Mouse (Mus musculus) left cerebral cortex, postnatal 4 days (tissue): ENCODE results near the gene Iffo1. TPM values are rescaled to one million over a fixed set of nuclear protein-coding genes. Genes with fewer than 3 reads are reported as not detected.
"Not testable (repeated sequence)": the region's sequence is repeated elsewhere in the genome, so short reads cannot be mapped to it uniquely, and the experiment has no call there.

Experiments
- DNase-seq: peaks from one replicate; pipeline ENCODE4 v3.0.0-alpha.2; 2022
- intact Hi-C: fragments of 180-260 bp; cut with DNase I; formaldehyde crosslinking; loops from one replicate; pipeline ENCODE4 v1.15.1; 2025
- total RNA-seq, 2 experiments: library from RNA; stranded (reverse); gene quantifications; 2 replicates each; pipeline ENCODE4 v1.2.3; 2021

Iffo1 gene
- total RNA-seq, 2 experiments from 2014 or later = 27.0 to 28.3 TPM

DNA sequence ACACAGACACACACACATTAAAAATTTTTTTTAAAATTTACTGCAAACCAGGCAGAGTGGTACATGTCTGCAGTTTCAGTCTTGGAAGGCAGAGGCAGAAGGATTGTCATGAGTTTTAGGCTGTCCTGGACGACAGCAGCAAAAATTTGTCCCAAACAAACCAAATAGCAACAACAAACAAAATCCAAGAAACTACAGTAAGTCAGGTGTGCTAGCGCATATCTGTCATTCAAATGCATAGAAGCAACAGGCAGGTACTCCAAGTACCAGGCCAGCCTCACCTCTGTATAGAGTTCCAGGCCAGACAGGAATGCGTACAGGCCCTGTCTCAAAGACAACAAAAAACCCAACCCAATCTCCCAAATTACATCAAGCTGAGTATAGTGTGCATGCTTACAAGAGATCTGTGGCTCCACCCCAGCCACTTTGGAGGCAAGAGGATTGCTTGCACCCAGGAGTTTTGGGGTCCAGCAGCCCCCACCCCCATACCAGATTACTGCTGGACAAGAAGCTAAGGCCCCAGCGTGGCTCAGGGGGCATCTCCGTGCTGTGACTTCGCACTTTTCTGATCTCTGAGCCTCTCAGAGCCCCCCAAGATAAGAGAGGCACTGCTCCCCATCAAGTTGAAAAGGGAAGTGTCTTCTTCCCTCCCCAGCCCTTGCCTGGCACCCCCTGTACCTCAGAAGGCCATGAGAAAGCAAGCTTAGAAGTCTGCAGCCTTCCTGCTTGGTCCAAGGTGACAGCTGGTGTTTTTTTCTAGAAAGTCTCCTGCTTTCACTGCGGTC, 14.9 kb downstream of the Iffo1 start:
- intact Hi-C loops = loop anchor here (5.0 kb wide), 1 partner anchor 112 kb away; no protein-coding TSS in a partner anchor

DNA sequence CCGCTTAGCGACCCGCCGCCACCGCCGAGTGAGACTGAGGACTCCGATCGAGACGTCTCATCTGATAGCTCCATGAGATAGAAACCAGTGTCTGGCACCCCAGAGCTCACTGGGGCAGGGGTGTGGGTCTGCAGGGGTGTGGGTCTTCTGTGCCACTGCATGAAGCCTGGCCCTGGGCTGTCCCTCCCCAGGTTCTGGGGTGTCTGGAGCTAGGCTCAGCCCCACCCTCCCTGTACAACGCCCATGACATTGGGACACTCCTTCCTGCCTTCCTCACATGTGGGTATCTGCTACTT, 15.5 kb downstream of the Iffo1 start:
- no peak for DNase-seq
- intact Hi-C loops = loop anchor here (5.0 kb wide), 1 partner anchor 112 kb away; no protein-coding TSS in a partner anchor

More for the DNA sequence above, 14.9 kb downstream of the Iffo1 start:
- DNase-seq = no peak

DNA sequence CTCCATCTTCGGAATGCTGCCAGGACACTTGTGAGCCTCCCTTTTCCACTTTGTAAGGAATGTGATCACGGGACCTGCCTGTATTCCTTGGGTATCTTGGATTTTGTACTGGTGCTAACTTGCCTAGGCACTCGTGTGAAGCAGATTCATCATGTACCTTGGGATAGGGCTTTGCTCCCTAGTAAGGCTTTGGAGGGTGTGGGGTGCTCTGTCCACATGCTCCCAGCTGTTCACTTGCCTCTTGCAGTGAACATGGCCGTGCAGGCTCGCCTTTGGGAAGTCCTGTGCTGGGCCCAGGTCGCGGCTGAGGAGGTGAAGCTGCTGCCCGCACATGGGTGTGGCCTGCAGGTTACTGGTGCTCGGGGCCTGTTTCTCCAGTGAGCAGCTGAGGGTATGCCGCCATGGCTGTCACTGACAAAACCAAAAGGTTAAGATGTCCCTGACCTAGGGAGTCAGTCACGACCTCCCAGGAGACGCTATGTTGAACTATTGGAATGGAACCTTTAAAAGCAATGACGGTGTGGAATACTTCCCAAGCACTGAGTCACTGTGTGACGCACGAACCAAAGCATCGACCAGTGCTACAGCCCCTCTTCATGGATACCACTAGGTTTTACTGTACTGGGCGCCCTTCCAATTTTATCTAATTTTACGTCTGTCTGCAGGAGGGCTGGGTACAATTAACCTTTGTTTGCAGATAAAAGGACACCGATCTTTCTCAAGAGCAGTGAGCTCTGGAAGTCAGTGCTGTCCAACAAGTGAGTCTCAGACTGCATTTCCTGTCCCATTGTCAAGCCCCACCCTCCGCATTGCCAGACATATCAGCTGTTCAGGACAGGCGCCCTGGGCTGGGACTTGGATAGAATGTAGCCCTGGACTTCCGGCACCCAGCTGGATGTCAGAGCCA, 16.1 kb downstream of the Iffo1 start:
- intact Hi-C loops = loop anchor here (5.0 kb wide), 1 partner anchor 111 kb away; no protein-coding TSS in a partner anchor
- DNase-seq = peak; percentile 28

DNA sequence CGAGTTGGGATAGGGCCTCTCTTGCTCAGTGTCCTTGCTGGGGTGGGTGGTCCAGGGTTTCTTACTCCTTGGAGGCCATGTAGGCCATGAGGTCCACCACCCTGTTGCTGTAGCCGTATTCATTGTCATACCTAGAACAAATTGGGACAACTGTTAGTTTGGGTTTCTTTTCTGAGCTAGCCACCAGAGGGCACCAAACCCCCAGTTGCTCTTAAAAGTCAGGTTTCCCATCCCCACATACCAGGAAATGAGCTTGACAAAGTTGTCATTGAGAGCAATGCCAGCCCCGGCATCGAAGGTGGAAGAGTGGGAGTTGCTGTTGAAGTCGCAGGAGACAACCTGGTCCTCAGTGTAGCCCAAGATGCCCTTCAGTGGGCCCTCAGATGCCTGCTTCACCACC, 16.9 kb downstream of the Iffo1 start:
- intact Hi-C loops = loop anchor here (5.0 kb wide), 1 partner anchor 110 kb away; no protein-coding TSS in a partner anchor
- DNase-seq = peak; percentile 72

DNA sequence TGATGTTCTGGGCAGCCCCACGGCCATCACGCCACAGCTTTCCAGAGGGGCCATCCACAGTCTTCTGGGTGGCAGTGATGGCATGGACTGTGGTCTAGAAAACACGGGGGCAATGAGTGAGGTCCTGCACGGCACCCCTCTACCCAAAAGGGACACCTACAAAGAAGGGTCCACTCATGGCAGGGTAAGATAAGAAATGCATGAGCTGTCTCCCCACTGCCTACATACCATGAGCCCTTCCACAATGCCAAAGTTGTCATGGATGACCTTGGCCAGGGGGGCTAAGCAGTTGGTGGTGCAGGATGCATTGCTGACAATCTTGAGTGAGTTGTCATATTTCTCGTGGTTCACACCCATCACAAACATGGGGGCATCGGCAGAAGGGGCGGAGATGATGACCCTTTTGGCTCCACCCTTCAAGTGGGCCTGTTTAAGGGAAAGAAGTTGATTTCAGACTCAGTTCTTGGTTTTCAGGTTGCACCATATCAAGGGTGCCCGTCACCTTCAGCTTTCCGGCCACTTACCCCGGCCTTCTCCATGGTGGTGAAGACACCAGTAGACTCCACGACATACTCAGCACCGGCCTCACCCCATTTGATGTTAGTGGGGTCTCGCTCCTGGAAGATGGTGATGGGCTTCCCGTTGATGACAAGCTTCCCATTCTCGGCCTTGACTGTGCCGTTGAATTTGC, 17.7 kb downstream of the Iffo1 start:
- not testable (repeated sequence) for DNase-seq
- intact Hi-C loops = loop anchor here (5.0 kb wide), 1 partner anchor 110 kb away; no protein-coding TSS in a partner anchor

DNA sequence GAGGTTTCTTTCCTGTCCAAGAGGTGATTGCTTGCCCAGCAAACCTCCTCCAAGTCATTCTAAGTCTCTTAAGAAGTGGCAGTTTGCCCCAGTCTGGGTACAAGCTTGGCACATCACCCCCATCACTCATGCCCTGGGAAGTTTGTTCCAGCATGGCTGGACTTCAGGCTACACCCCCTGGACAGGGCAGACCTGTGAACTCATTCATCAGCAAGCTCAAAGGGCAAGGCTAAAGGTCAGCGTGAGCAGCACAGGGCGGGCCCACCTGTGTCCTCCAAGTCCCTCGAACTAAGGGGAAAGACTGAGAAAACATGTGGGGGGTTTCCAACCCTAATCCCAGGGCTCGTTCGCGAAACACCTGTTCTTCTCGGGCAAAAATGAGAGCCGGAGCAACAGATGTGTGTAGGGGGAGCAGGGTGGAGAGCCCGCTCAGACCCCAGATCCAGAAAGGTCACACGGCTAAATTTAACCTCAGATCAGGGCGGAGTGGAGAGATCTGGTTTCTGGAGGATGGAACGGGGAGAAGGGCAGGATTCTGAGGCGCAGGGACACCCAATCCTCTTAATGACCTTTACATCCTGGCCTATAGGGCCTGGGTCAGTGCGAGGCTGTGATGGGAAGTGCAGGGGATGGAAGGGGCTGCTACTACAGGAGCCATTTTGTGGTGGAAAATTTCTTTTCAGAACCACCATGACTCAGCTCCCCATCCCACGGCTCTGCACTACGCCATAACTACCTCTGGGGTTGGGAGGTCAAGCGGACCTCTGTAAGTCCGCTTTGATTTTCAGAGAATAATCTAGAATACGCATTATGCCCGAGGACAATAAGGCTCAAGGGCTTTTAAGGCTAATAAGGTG, 19.0 kb downstream of the Iffo1 start:
- intact Hi-C loops = loop anchor here (5.0 kb wide), 1 partner anchor 108 kb away; no protein-coding TSS in a partner anchor
- no peak for DNase-seq

DNA sequence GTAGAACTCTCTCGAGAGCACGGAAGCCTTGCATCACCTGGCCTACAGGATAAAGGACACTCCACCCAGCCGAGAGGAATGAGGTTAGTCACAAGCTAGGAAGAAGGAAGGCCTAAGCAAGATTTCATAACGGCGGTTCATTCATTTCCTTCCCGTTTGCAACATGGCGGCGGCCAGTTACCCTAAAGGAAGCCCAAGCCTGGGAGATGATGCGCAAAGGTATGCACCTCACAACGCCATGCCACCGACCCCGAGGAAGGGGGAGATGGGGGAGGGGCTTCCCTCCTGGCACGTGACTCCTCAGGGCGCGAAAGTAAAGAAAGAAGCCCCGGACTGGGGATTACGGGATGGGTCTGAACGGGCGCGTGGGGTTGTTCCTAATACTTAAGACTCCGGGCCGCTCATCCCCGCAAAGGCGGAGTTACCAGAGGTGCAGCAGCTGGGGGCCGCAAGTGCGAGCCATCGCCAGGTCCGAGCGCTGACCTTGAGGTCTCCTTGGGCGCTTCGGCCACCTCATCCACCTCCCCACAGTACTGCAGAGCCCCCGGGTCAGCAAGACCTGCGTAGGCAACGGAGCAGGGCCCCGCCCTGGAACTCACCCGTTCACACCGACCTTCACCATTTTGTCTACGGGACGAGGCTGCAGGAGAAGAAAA, 19.8 kb downstream of the Iffo1 start:
- peak; percentile 78 for DNase-seq
- intact Hi-C loops = loop anchor here (5.0 kb wide), 1 partner anchor 108 kb away; no protein-coding TSS in a partner anchor

DNA sequence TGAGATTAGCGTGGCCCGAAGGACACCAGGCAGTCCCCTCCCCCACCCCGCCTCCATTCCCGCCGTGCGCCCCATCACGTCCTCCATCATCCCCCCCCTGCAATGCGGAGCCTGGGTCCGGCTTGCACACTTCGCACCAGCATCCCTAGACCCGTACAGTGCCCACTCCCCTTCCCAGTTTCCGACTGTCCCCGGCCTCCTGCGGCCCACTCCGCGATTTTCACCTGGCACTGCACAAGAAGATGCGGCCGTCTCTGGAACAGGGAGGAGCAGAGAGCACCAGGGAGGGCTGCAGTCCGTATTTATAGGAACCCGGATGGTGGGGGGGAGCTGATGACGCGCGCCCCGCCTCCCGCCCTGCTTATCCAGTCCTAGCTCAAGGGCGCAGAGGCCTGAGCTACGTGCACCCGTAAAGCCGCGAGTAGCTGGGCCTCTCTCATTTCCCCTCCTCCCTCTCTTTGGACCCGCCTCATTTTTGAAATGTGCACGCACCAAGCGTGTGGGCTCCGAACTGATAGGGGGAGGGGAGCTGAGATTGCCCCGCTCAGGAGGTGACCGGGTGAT, 20.4 kb downstream of the Iffo1 start:
- intact Hi-C loops = no loop called here
- peak; percentile 98 for DNase-seq

DNA sequence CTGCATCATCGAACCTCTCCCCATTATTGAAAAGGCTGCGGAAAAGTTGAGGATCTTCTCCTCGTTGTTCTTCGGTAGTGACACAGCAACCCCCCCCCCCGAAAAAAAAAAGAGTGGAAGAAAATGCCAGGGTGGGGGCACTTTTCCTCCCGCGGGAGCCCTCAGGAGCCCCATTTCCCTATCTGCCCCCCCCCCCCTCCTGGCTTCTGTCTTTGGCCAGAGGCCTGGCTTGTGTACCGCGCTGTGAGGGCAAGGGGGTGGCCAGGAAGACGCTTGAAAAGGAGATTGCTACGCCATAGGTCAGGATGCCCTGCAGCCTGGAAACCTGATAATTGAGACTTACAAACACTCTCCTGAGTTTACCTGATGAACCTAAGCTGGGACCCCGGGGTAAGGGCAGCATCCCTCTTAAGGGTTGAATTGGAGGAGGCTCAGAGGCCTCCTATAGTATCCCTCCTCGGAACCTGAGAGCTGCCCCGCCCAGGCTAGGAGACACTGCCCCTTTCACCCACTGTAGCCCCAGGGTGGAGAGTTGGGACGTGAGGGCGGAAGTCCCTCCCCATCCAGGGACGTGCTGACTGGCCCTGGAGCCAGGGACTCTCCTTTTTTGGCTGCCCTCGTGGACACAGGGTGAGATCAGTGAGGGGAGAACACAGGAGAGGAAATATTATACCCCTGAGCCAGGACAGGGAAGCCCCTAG, 21.2 kb downstream of the Iffo1 start, which contains the start of gene Gapdh:
Gapdh (minus strand) TSS at position 417 of the 701 bp plus-strand sequence.
- intact Hi-C loops = no loop called here

DNA sequence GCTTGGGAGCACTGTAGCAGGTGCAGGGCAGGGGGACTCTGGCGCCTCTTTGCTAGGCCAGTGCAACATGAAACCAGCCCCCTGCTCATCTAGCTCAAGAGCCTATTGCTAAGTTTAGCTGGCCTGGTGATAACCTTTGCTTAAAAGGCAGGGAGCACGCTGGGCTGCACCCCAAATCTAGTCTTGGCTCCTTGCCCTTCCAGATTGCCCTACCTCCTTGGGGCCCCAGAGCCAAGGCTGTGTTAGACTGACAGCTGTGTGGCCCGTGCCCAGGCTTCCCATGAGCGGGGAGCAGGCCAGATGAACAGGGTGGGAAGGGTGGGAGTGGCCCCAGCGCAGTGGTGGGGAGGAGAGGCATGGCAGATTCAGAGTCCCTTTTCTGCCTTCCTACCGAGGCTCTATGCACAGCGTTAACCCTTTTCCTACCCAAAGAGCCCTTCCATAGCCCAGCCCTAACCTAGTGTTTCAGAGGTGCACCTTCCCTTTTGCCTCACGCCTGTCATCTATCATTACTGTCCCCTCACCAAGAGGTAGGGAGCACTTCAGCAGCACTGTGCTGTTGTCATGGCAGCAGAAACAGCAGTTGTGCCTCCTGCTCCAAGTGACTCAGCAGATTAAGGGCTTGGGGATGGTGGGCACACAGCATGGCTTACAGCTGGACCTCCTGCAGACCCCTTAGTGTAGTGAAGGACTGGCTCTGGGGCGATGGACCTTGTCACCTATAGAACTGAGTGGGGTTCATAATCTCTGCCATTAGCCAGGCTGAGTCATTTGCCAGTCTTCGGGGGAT, 22.0 kb downstream of the Iffo1 start:
- DNase-seq = peak; percentile 66
- intact Hi-C loops = no loop called here

More for the DNA sequence above, 21.2 kb downstream of the Iffo1 start, which contains the start of gene Gapdh:
- DNase-seq = peak; percentile 68

DNA sequence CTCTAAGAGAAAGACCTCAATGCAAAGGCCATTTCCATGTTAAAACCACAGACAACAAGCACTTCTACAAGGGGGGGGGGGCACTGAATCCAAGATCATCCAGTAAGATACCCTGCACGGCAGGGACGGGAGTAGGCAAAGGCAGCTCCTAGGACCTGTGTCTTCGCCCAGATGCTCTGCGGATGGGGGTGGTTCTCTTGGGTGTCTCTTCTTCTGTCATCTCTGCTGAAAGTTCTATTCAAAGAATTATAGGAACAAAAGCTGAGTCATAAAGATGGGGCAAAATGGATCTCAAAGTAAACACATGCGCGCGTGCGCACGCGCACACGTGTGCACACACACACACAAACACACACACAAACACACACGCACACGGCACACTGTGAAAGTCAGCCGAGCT, 23.0 kb downstream of the Iffo1 start:
- intact Hi-C loops = no loop called here
- DNase-seq = no peak

DNA sequence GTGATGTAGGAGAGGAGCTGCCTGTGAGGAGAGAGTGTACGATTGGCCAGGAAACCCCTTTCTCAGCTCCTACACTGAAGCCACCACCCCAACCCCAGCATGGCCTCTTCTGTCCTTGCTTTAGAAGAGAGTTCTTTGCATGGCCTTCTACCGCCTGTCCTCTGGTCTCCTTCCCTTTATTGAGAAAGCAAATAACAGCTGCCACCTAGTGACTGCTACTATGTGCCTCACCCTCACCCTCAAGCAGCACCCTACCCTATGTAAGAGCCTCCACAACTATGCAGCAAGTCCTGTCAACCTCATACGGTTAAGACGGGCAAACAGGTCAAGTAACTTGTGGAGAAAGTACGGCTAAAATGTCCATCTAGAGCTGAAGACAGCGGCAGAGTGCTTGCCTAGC, 25.2 kb downstream of the Iffo1 start:
- intact Hi-C loops = no loop called here
- no peak for DNase-seq

DNA sequence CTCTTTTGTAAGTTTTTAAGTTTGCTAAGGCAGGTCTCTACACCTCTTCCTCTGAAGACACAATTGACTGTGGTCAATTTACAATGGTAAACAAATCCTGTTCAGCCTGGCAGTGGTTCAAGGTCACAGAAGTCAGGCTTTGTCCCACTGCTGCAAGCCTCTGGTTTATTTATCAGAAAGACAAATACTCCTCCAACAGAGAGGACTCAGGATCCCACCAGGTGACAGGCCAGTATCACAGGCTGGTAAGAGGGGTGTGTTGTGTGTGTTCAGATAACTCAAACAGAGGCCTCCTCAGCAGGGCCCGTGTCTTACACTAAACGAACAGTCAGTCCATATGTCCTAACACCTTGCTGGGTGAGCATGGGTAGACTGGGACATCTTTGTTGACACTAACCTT, 27.4 kb downstream of the Iffo1 start:
- DNase-seq = no peak
- intact Hi-C loops = no loop called here

DNA sequence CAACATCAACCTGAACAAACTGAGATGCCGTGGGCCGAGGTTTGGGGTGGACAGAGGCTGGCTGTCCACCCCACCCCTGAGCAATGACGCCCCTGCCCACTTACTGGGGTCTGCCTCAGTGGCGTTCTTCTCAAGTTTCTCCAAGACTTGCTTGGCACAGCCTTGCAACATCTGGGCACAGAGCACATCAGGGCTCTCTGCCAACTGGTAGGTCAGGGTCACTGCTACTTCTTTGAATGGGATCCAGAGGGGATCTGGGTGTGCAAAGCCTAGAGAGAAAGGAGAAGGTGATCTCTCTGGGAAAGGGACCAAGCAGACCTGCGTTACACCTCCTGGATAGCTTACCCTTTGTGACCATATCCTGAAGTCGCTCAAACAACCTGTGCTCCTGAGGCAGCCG, 28.2 kb downstream of the Iffo1 start:
- intact Hi-C loops = no loop called here

DNA sequence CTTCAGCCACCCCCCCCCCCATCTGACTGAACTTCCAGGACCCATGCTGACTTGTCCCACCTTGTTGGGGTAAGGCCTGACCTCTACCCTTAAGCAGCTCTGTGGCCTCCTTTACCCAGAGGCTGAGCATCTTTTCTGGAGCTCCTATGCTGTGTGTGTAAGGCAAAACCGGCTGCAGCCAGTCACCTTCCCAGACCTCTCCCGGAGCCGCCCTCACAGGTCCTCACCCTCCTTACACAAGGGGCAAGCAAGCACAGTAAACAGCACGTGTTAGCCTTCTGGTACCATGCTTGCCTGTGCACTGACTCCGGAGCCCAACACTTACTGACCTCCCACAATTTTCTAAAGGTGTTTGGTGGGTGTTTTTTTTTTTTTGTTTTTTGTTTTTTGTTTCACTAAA, 30.4 kb downstream of the Iffo1 start:
- intact Hi-C loops = no loop called here
- DNase-seq = no peak

More for the DNA sequence above, 28.2 kb downstream of the Iffo1 start:
- DNase-seq = no peak

DNA sequence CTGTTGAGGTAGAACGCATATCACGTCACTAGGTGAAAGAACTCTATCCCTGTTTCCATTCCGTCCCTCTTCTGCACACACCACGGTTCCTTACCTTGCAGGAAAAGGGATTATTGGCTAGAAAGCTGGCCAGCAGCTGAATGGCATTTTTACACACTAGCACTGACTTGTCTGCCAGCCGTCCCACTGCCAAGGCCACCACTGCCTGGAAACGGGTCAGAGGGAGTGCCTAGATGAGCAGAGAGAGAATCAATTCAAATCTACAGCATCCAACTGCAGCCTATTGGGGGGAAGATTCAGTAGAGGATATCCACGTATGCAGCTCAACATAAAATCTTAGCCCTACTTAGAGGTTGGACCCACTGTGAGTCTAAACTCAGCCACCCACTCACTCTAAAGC, 34.6 kb downstream of the Iffo1 start:
- intact Hi-C loops = no loop called here
- no peak for DNase-seq

DNA sequence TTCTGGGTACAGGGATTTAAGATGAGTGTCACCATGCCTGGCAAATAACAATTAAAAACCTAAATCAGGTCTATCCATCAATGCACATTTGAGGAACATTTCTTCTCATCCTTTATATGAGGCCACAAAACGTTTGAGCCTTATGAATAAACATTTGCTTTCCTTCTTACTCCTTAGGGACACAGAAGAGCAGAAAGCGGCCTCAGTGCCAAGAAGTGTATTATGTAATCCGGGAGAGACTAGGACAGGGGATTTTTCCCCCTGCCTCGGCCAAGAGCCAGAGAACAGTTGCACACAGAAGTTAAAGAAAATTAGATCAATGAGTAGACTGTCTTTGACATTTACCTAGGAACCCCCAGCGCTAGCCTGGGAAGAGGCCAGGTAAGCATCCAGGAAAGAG, 37.1 kb downstream of the Iffo1 start:
- intact Hi-C loops = no loop called here
- DNase-seq = no peak

DNA sequence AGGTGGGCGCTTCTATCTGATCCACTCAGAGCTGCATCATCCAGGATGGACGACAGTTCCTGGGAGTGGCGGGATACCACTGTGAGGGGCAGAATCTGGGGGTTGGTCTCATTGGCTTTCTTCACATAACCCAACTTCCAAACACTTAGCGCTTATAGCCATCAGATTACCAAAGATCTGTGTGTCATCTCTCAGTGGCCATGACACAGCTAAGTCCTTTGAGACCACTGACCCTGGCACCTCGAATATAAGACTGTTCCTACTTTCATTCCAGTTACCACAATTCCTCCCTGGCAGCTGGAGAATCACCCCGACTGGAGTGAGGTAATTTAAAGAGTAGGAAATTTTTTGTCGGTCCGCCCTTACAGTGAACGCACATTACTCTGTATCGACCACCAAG, 41.2 kb downstream of the Iffo1 start:
- DNase-seq = no peak
- intact Hi-C loops = no loop called here
